Mouse (Mus musculus) cortical plate, adult 2 months (tissue): ENCODE measurements at regions not wholly inside any gene's neighbourhood (a gene's known extent, or its start where the extent isn't known, plus 50 kb on each side); places are given as distances from the start of the nearest gene placed in this dataset.

Experiments used
- CTCF ChIP-seq: fragments of 200-500 bp; IDR thresholded peaks from 2 replicates; pipeline ENCODE4 v1.5.1; 2011; ENCODE audit warnings: mild to moderate bottlenecking, control low read depth, low read length; ENCODE audit not compliant: insufficient read depth; ENCODE audit errors: extremely low read depth
- POLR2A ChIP-seq: fragments of 200-500 bp; IDR thresholded peaks from 2 replicates; pipeline ENCODE4 v1.6.1; 2011; ENCODE audit warnings: mild to moderate bottlenecking, low read length, control low read depth; ENCODE audit not compliant: insufficient read depth; ENCODE audit errors: extremely low read depth

DNA sequence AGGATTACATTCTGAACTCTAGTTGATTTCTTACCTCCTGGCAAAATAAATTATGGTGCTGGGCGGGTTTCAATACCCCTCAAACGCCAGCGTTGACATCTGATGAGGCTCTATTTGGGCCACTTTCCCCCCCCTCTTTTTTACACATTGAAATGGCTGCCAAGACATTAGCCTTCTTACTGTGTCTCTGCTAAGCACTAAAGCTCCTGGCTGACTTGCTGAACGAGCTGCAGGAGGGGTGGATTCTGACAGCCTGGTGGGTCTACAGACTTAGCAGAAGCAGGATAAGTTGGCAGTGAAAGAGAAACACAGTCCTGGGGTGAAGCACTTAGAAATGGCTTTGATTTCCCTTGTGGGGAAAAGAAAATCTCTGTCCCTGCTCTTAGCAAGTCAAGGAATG is 172.9 kb downstream of the Dmrt2 start:
- TF ChIP-seq POLR2A = no peak
- TF ChIP-seq CTCF = no peak
